Mouse (Mus musculus) myocyte (in vitro differentiated cells): ENCODE measurements around the gene Prkcb.

Experiments
- CEBPB ChIP-seq: IDR thresholded peaks from 2 replicates; pipeline ENCODE4 v1.6.1; 2011; ENCODE audit warnings: mild to moderate bottlenecking, moderate library complexity; ENCODE audit not compliant: poor library complexity, insufficient read depth, severe bottlenecking
- E2F4 ChIP-seq: IDR thresholded peaks from one replicate; pipeline ENCODE4 v1.6.1; 2011; ENCODE audit warnings: mild to moderate bottlenecking, control low read depth, moderate library complexity; ENCODE audit not compliant: insufficient read depth
- MAX ChIP-seq: IDR thresholded peaks from one replicate; pipeline ENCODE4 v1.6.1; 2011; ENCODE audit warnings: low read depth, mild to moderate bottlenecking, control low read depth
- MYOD1 ChIP-seq, 3 experiments: IDR thresholded peaks; one replicate each; pipeline ENCODE4 v1.6.1; 2011; ENCODE audit warnings: control low read depth in 2 of 3, low read depth in 2 of 3, mild to moderate bottlenecking in 2 of 3, moderate library complexity in 1 of 3; ENCODE audit not compliant: insufficient read length in 2 of 3, control insufficient read depth in 1 of 3
- MYOG ChIP-seq, 3 experiments: IDR thresholded peaks; one replicate each; pipeline ENCODE4 v1.6.1; 2011; ENCODE audit warnings: control low read depth in 2 of 3, low read depth in 2 of 3, mild to moderate bottlenecking in 2 of 3; ENCODE audit not compliant: insufficient read length in 2 of 3, control insufficient read depth in 1 of 3, insufficient read depth in 1 of 3
- POLR2A ChIP-seq: IDR thresholded peaks from one replicate; pipeline ENCODE4 v1.6.1; 2011; ENCODE audit warnings: low read depth, mild to moderate bottlenecking, control low read depth, moderate library complexity; ENCODE audit not compliant: insufficient read length
- POLR2AphosphoS2 ChIP-seq: IDR thresholded peaks from one replicate; pipeline ENCODE4 v1.6.1; 2011; ENCODE audit warnings: low read depth, control low read depth; ENCODE audit not compliant: insufficient read length
- TCF12 ChIP-seq: IDR thresholded peaks from one replicate; pipeline ENCODE4 v1.6.1; 2011; ENCODE audit warnings: mild to moderate bottlenecking, control low read depth; ENCODE audit not compliant: poor library complexity, insufficient read depth, severe bottlenecking
- USF1 ChIP-seq: IDR thresholded peaks from one replicate; pipeline ENCODE4 v1.6.1; 2011; ENCODE audit warnings: low read depth, mild to moderate bottlenecking, control low read depth, moderate library complexity

DNA sequence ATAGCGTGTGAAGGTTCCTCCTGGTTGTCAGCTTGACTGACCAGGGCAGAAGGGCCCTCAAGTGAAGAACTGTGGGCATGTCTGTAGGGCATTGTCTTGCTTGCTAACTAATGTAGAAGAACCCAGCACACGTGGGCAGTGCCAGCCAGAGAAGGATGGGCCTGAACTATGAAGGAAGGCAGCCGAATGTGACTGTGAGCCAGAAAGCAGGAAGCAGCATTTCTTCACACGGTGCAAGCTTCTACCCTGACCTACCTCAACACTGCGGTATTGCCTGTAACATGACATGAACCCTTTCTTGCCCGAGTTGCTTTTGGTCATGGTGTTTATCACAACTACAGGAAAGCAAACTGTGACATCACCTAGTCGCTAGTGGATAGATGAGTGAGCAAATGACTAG lies 113.5 kb downstream of the Prkcb start:
- TF ChIP-seq TCF12 (no peak), CEBPB (no peak), POLR2A (no peak), MYOG (IDR thresholded peaks at IDR 0.05; ENCODE audit: control insufficient read depth in 1 of 3, insufficient read depth in 1 of 3, insufficient read length in 2 of 3, low read depth in 2 of 3) (no peak), MAX (no peak), E2F4 (no peak), USF1 (no peak), MYOD1 (IDR thresholded peaks at IDR 0.05; ENCODE audit: control insufficient read depth in 1 of 3, insufficient read length in 2 of 3, low read depth in 2 of 3) (no peak), POLR2AphosphoS2 (no peak)
